Mouse (Mus musculus) R1 (cell line): Measurements from ENCODE around the gene Arhgef11.
"Not testable (repeated sequence)": the region's sequence is repeated elsewhere in the genome, so short reads cannot be mapped to it uniquely, and the experiment has no call there.

Experiments used
- DNase-seq: peaks from one replicate; pipeline ENCODE4 v3.0.0-alpha.2; 2018; ENCODE audit warnings: low read depth, low spot score

Gene Arhgef11

GRCm38 (mm10) chr3:87616957-87617810 lies at the start of gene Arhgef11:
Gene Arhgef11 (plus strand): TSS chr3:87617559.
- peak; percentile 70 for DNase-seq

- DNase-seq, result no peak
Measured at GRCm38 (mm10) chr3:87568681-87569080, 48.7 kb upstream of the Arhgef11 start.

- DNase-seq, result peak; percentile 70
Measured at GRCm38 (mm10) chr3:87575766-87576165, 41.6 kb upstream of the Arhgef11 start.

- DNase-seq, result no peak
Measured at GRCm38 (mm10) chr3:87582259-87582658, 35.1 kb upstream of the Arhgef11 start.

GRCm38 (mm10) chr3:87593793-87594192 lies 23.6 kb upstream of the Arhgef11 start:
- DNase-seq, result peak; percentile 19

GRCm38 (mm10) chr3:87595328-87595727 lies 22.0 kb upstream of the Arhgef11 start:
- not testable (repeated sequence) for DNase-seq

- DNase-seq, result peak; percentile 65
Measured at GRCm38 (mm10) chr3:87601077-87601476, 16.3 kb upstream of the Arhgef11 start.

- no peak for DNase-seq
Measured at GRCm38 (mm10) chr3:87616354-87616753, 1.0 kb upstream of the Arhgef11 start.

- peak; percentile 66 for DNase-seq
Measured at GRCm38 (mm10) chr3:87617811-87618130, 412 bp downstream of the Arhgef11 start.

- no peak for DNase-seq
Measured at GRCm38 (mm10) chr3:87618240-87618639, 881 bp downstream of the Arhgef11 start.

- no peak for DNase-seq
Measured at GRCm38 (mm10) chr3:87618981-87619710, 1.8 kb downstream of the Arhgef11 start.

- DNase-seq, result no peak
Measured at GRCm38 (mm10) chr3:87620218-87620891, 3.0 kb downstream of the Arhgef11 start.

GRCm38 (mm10) chr3:87624899-87625298 lies 7.5 kb downstream of the Arhgef11 start:
- DNase-seq, result no peak

- DNase-seq, result peak; percentile 27
Measured at GRCm38 (mm10) chr3:87630899-87631298, 13.5 kb downstream of the Arhgef11 start.

GRCm38 (mm10) chr3:87631408-87631807 lies 14.0 kb downstream of the Arhgef11 start:
- DNase-seq, result peak; percentile 34

GRCm38 (mm10) chr3:87635514-87635913 lies 18.2 kb downstream of the Arhgef11 start:
- DNase-seq, result no peak

- DNase-seq, result no peak
Measured at GRCm38 (mm10) chr3:87643453-87643852, 26.1 kb downstream of the Arhgef11 start.

- DNase-seq, result no peak
Measured at GRCm38 (mm10) chr3:87646174-87646573, 28.8 kb downstream of the Arhgef11 start.

- DNase-seq, result no peak
Measured at GRCm38 (mm10) chr3:87649063-87649462, 31.7 kb downstream of the Arhgef11 start.

GRCm38 (mm10) chr3:87658348-87658747 lies 41.0 kb downstream of the Arhgef11 start:
- DNase-seq, result peak; percentile 87

GRCm38 (mm10) chr3:87659692-87660429 lies 42.5 kb downstream of the Arhgef11 start:
- peak; percentile 19 for DNase-seq

GRCm38 (mm10) chr3:87660479-87660878 lies 43.1 kb downstream of the Arhgef11 start:
- DNase-seq, result no peak
